Mouse (Mus musculus) E14TG2a.4 (cell line): ENCODE measurements around the gene Mad1l1.
A peak's percentile ranks its signal among the peaks of the same experiment; 100 is the strongest.

Experiments used
- CTCF ChIP-seq: conservative IDR thresholded peaks from 2 replicates; pipeline ENCODE4 v1.5.1; 2014; ENCODE audit warnings: low read length
- POU5F1 ChIP-seq: IDR thresholded peaks from 2 replicates; pipeline ENCODE4 v1.6.1; 2014; ENCODE audit warnings: low read length, borderline replicate concordance

DNA sequence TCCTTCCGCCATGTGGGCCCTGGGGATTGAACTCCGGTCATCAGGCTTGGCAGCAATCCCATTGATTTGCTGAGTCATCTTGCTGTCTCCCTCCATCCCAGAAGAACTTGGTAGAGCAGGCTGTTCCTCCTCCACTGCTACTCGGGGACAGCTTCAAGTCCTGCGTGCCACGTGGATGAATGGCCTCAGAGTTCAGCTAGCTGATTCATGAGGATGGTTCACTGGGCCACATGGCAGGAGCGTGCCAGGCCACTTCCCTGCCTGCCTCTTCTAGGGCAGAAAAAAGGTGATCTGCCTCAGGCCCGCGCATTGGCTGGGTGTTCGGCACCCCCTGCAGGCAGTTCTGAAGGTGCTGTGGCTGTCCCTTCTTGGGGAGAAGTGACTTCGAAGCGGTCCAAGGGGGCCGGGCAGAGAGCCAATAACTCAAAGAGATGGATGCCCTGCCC lies 351.1 kb downstream of the Mad1l1 start:
- peak; percentile 23 for TF ChIP-seq CTCF
- no peak for TF ChIP-seq POU5F1
